Mouse (Mus musculus) heart, embryonic 15.5 days (tissue): Measurements from ENCODE around the gene Wdfy4. TPM values are rescaled to one million over a fixed set of nuclear protein-coding genes. Genes with fewer than 3 reads are reported as not detected.

Source experiments
- ATAC-seq: fragments of 200-750 bp; cut with Nextera tagmentation; replicated peaks from 2 replicates; pipeline ENCODE4 v1.8.0; 2017; ENCODE audit warnings: low read depth, moderate TSS enrichment; ENCODE audit not compliant: insufficient number of reproducible peaks, insufficient read depth, low FRiP score
- H3K27ac ChIP-seq: fragments of 300-500 bp; sonication (generic); 2 replicates; pipeline ENCODE4 v1.5.1; 2015; ENCODE audit warnings: mild to moderate bottlenecking, inconsistent platforms
- H3K27me3 ChIP-seq: fragments of 300-500 bp; sonication (generic); 2 replicates; pipeline ENCODE4 v1.6.1; 2015; ENCODE audit warnings: inconsistent platforms
- H3K36me3 ChIP-seq: fragments of 300-500 bp; sonication (generic); 2 replicates; pipeline ENCODE4 v1.6.1; 2015; ENCODE audit warnings: mild to moderate bottlenecking, inconsistent platforms
- H3K4me1 ChIP-seq: fragments of 300-500 bp; sonication (generic); replicated peaks from 2 replicates; pipeline ENCODE4 v1.6.1; 2015; ENCODE audit warnings: inconsistent platforms
- H3K4me2 ChIP-seq: fragments of 300-500 bp; sonication (generic); 2 replicates; pipeline ENCODE4 v1.6.1; 2015; ENCODE audit warnings: inconsistent platforms, mild to moderate bottlenecking, moderate library complexity
- H3K4me3 ChIP-seq: fragments of 300-500 bp; sonication (generic); 2 replicates; pipeline ENCODE4 v1.5.1; 2015; ENCODE audit warnings: mild to moderate bottlenecking, inconsistent platforms
- H3K9ac ChIP-seq: fragments of 300-500 bp; sonication (generic); 2 replicates; pipeline ENCODE4 v1.6.1; 2015; ENCODE audit warnings: mild to moderate bottlenecking, inconsistent platforms
- H3K9me3 ChIP-seq: fragments of 300-500 bp; sonication (generic); replicated peaks from 2 replicates; pipeline ENCODE4 v1.6.1; 2016; ENCODE audit warnings: inconsistent platforms
- WGBS: fragments of 180-500 bp; shearing (Covaris S2); methylation state at CpG from one replicate; pipeline ENCODE4 v1.1.7; 2015; ENCODE audit warnings: mixed read lengths; 5-methylcytosine and 5-hydroxymethylcytosine counted together
- polyA plus RNA-seq: library from polyadenylated mRNA; unstranded; fragments of >200 nt; fragmentation: Nextera tagmentation; extraction: Ambion mirVana; gene quantifications from 2 replicates; pipeline ENCODE4 v1.2.1, GENCODE M21; 2015

The Wdfy4 gene
- polyA plus RNA-seq, 1 experiment from 2014 or later, result 0.33 TPM

DNA sequence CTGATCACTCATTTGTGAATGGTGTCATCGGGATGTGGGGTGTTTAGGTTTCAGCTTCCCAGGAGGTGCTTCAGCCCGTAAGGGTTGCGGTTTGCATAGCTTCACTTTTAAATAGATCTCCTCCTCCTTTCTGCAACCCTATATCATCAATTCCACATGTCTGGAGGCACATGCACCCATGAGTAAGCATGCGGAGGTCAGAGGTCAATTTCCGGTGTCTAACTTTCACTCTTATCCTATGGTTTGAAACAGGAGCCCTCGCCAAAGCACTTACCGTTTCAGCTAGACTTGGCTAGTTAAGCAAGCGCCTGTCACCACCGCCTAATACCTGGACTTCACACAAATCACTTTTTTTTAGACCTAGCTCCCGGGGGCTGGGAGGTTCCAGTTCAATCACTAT is 220.6 kb downstream of the Wdfy4 start:
- H3K4me1 ChIP-seq, result peaks cover 18% of the 10 kb centered on the region
- WGBS, result 77% methylated on average over 10 of the region's 10 CpGs
- no peak for ATAC-seq

GRCm38 (mm10) chr14:32960481-32960880 is 224.8 kb downstream of the Wdfy4 start:
- no peak overlapping the region for H3K9ac ChIP-seq
- H3K4me1 ChIP-seq, result peaks cover 56% of the 10 kb centered on the region
- H3K4me3 ChIP-seq, result no peak overlapping the region
- no peak overlapping the region for H3K4me2 ChIP-seq
- no peak overlapping the region for H3K27ac ChIP-seq
- H3K9me3 ChIP-seq, result no peaks in the 10 kb centered on the region
- no peak for ATAC-seq
- H3K36me3 ChIP-seq, result no peaks in the 10 kb centered on the region
- WGBS, result 39% methylated on average over 5 of the region's 5 CpGs
- H3K27me3 ChIP-seq, result no peaks in the 10 kb centered on the region

More for the DNA sequence above, 220.6 kb downstream of the Wdfy4 start:
- H3K4me3 ChIP-seq, result no peak overlapping the region
- no peaks in the 10 kb centered on the region for H3K9me3 ChIP-seq
- no peak overlapping the region for H3K27ac ChIP-seq
- H3K36me3 ChIP-seq, result no peaks in the 10 kb centered on the region
- no peak overlapping the region for H3K4me2 ChIP-seq
- no peaks in the 10 kb centered on the region for H3K27me3 ChIP-seq
- no peak overlapping the region for H3K9ac ChIP-seq

GRCm38 (mm10) chr14:32958671-32959070 is 226.6 kb downstream of the Wdfy4 start:
- no peaks in the 10 kb centered on the region for H3K9me3 ChIP-seq
- no peak overlapping the region for H3K9ac ChIP-seq
- H3K4me1 ChIP-seq, result peaks cover 61% of the 10 kb centered on the region
- 38% methylated on average over 8 of the region's 8 CpGs for WGBS
- peak overlapping the region; percentile 93 for H3K27ac ChIP-seq
- ATAC-seq, result no peak
- no peaks in the 10 kb centered on the region for H3K36me3 ChIP-seq
- H3K4me2 ChIP-seq, result no peak overlapping the region
- no peaks in the 10 kb centered on the region for H3K27me3 ChIP-seq
- no peak overlapping the region for H3K4me3 ChIP-seq

GRCm38 (mm10) chr14:32956486-32956885 is 228.8 kb downstream of the Wdfy4 start:
- Histone ChIP-seq H3K27ac (peak overlapping the region; percentile 93), H3K9me3 (no peaks in the 10 kb centered on the region), H3K27me3 (no peaks in the 10 kb centered on the region), H3K36me3 (no peaks in the 10 kb centered on the region), H3K4me3 (no peak overlapping the region), H3K9ac (no peak overlapping the region; the same call in 1 of the 2 replicates), H3K4me1 (peaks cover 51% of the 10 kb centered on the region), H3K4me2 (peak overlapping the region; percentile 28; the same call in 1 of the 2 replicates)
- WGBS, result 25% methylated on average over 8 of the region's 8 CpGs
- ATAC-seq, result peak; percentile 95

GRCm38 (mm10) chr14:32950312-32951301 is 234.7 kb downstream of the Wdfy4 start:
- Histone ChIP-seq H3K36me3 (no peaks in the 10 kb centered on the region), H3K4me3 (no peak overlapping the region), H3K9me3 (no peaks in the 10 kb centered on the region), H3K9ac (no peak overlapping the region), H3K4me2 (peak overlapping the region; percentile 30), H3K27me3 (no peaks in the 10 kb centered on the region), H3K4me1 (peaks cover 25% of the 10 kb centered on the region), H3K27ac (peak overlapping the region; percentile 79)
- whole genome bisulfite sequencing, result 35% methylated on average over 20 of the region's 20 CpGs
- ATAC-seq, result peak; percentile 73

GRCm38 (mm10) chr14:32947512-32947911 is 237.8 kb downstream of the Wdfy4 start:
- 78% methylated on average over 2 of the region's 2 CpGs for WGBS
- no peak overlapping the region for H3K9ac ChIP-seq

GRCm38 (mm10) chr14:32939217-32939616 is 246.1 kb downstream of the Wdfy4 start:
- Histone ChIP-seq H3K4me2 (no peak overlapping the region), H3K9me3 (no peaks in the 10 kb centered on the region), H3K4me1 (no peaks in the 10 kb centered on the region), H3K27ac (no peak overlapping the region), H3K27me3 (no peaks in the 10 kb centered on the region), H3K9ac (no peak overlapping the region), H3K36me3 (no peaks in the 10 kb centered on the region), H3K4me3 (no peak overlapping the region)
- no peak for ATAC-seq
- WGBS, result 74% methylated on average over 5 of the region's 5 CpGs

More at GRCm38 (mm10) chr14:32947512-32947911, 237.8 kb downstream of the Wdfy4 start:
- no peak for ATAC-seq
- no peaks in the 10 kb centered on the region for H3K9me3 ChIP-seq
- H3K36me3 ChIP-seq, result no peaks in the 10 kb centered on the region
- no peaks in the 10 kb centered on the region for H3K27me3 ChIP-seq
- peaks cover 20% of the 10 kb centered on the region for H3K4me1 ChIP-seq
- H3K4me3 ChIP-seq, result no peak overlapping the region
- H3K27ac ChIP-seq, result 0 out of 2 replicates have a peak overlapping the region, but pooled peaks have one; percentile 3
- no peak overlapping the region for H3K4me2 ChIP-seq

GRCm38 (mm10) chr14:32934064-32934463 is 251.2 kb downstream of the Wdfy4 start:
- no peak overlapping the region for H3K4me3 ChIP-seq
- no peak overlapping the region for H3K27ac ChIP-seq
- no peak overlapping the region for H3K9ac ChIP-seq
- no peaks in the 10 kb centered on the region for H3K9me3 ChIP-seq
- ATAC-seq, result no peak
- H3K4me1 ChIP-seq, result no peaks in the 10 kb centered on the region
- H3K27me3 ChIP-seq, result no peaks in the 10 kb centered on the region
- 60% methylated on average over 6 of the region's 6 CpGs for WGBS
- H3K4me2 ChIP-seq, result no peak overlapping the region
- no peaks in the 10 kb centered on the region for H3K36me3 ChIP-seq

GRCm38 (mm10) chr14:32932220-32932619 is 253.1 kb downstream of the Wdfy4 start:
- Histone ChIP-seq H3K27me3 (no peaks in the 10 kb centered on the region), H3K4me2 (no peak overlapping the region), H3K9ac (no peak overlapping the region), H3K9me3 (no peaks in the 10 kb centered on the region), H3K27ac (no peak overlapping the region), H3K4me1 (no peaks in the 10 kb centered on the region), H3K36me3 (no peaks in the 10 kb centered on the region), H3K4me3 (no peak overlapping the region)
- 86% methylated on average over 8 of the region's 8 CpGs for WGBS
- no peak for ATAC-seq

DNA sequence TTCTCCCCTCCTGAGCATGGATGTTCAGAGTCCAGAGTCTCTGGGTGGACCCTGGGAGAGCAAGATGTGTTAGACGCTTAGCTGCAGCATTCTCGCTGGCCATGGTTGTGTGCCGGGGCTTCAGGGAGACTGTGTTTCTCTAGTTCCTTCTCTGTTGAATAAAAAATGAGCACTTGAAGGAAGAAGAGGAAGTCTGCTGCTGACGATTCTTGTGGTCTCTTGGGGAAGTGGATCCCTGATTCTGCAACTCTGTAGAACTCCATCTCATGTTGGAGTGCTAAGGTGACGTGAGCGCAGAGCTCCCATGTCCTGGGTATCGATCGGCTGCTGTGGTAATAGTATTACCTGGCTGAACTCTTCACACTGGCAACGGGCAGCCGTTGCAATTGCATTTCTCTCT is 253.6 kb downstream of the Wdfy4 start:
- no peak for ATAC-seq
- no peaks in the 10 kb centered on the region for H3K4me1 ChIP-seq
- WGBS, result 86% methylated on average over 10 of the region's 10 CpGs

DNA sequence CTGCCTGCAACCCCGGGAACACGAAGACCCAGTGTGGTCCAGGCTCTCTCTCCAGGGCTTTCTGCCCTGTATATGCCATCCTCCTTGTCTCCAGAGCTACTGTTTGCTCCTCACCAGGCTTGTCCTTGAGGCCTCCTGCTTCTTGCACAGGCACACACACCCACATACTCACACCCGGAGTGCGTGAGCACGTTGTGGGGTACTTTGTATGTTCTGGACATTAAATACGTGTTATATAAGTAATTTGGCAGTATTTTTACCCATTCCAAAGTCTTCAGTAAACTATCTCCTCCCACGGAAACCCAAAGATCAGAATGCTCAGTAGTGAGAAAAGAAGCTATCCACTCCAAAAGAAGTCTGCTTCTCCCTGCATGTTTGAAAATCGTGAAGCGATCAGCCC is 261.4 kb downstream of the Wdfy4 start:
- H3K36me3 ChIP-seq, result no peaks in the 10 kb centered on the region
- ATAC-seq, result no peak
- H3K9ac ChIP-seq, result no peak overlapping the region
- H3K4me1 ChIP-seq, result no peaks in the 10 kb centered on the region
- WGBS, result 80% methylated on average over 9 of the region's 9 CpGs
- no peak overlapping the region for H3K27ac ChIP-seq
- no peaks in the 10 kb centered on the region for H3K9me3 ChIP-seq
- no peaks in the 10 kb centered on the region for H3K27me3 ChIP-seq
- H3K4me2 ChIP-seq, result no peak overlapping the region
- H3K4me3 ChIP-seq, result no peak overlapping the region

More for the DNA sequence above, 253.6 kb downstream of the Wdfy4 start:
- H3K9me3 ChIP-seq, result no peaks in the 10 kb centered on the region
- no peak overlapping the region for H3K4me3 ChIP-seq
- H3K36me3 ChIP-seq, result no peaks in the 10 kb centered on the region
- H3K4me2 ChIP-seq, result no peak overlapping the region
- H3K27me3 ChIP-seq, result no peaks in the 10 kb centered on the region
- no peak overlapping the region for H3K27ac ChIP-seq
- H3K9ac ChIP-seq, result no peak overlapping the region
